Mouse (Mus musculus) forebrain, embryonic 16.5 days (tissue): ENCODE measurements around the gene Kif3b. TPM values are rescaled to one million over a fixed set of nuclear protein-coding genes. Genes with fewer than 3 reads are reported as not detected.
"Not testable (repeated sequence)": the region's sequence is repeated elsewhere in the genome, so short reads cannot be mapped to it uniquely, and the experiment has no call there.

Experiments used
- ATAC-seq: fragments of 200-750 bp; cut with Nextera tagmentation; 2 replicates; pipeline ENCODE4 v1.8.0; 2017; ENCODE audit warnings: mild to moderate bottlenecking, moderate library complexity
- H3K27ac ChIP-seq: fragments of 300-500 bp; sonication (generic); 2 replicates; pipeline ENCODE4 v1.5.1; 2014; ENCODE audit warnings: low read length, control low read depth
- H3K27me3 ChIP-seq: fragments of 300-500 bp; sonication (generic); replicated peaks from 2 replicates; pipeline ENCODE4 v1.6.1; 2014; ENCODE audit warnings: low read length; ENCODE audit not compliant: control insufficient read depth, insufficient read depth
- H3K36me3 ChIP-seq: fragments of 300-500 bp; sonication (generic); 2 replicates; pipeline ENCODE4 v1.6.1; 2014; ENCODE audit not compliant: control insufficient read depth, insufficient read depth
- H3K4me1 ChIP-seq: fragments of 300-500 bp; sonication (generic); replicated peaks from 2 replicates; pipeline ENCODE4 v1.6.1; 2014; ENCODE audit warnings: low read length; ENCODE audit not compliant: control insufficient read depth, insufficient read depth
- H3K4me2 ChIP-seq: fragments of 300-500 bp; sonication (generic); 2 replicates; pipeline ENCODE4 v1.6.1; 2014; ENCODE audit warnings: mild to moderate bottlenecking, low read length, control low read depth
- H3K4me3 ChIP-seq: fragments of 300-500 bp; sonication (generic); replicated peaks from 2 replicates; pipeline ENCODE4 v1.5.1; 2014; ENCODE audit warnings: mild to moderate bottlenecking, low read length, control low read depth
- H3K9ac ChIP-seq: fragments of 300-500 bp; sonication (generic); replicated peaks from 2 replicates; pipeline ENCODE4 v1.6.1; 2014; ENCODE audit warnings: low read depth, low read length, control low read depth
- H3K9me3 ChIP-seq: fragments of 300-500 bp; sonication (generic); 2 replicates; pipeline ENCODE4 v1.6.1; 2016; ENCODE audit warnings: low read length; ENCODE audit not compliant: control insufficient read depth
- WGBS: fragments of 180-500 bp; shearing (Covaris S2); extraction: QIAGEN DNeasy Blood & Tissue Kit; methylation state at CpG from one replicate; pipeline ENCODE4 v1.1.7; 2014; 5-methylcytosine and 5-hydroxymethylcytosine counted together
- polyA plus RNA-seq: library from polyadenylated mRNA; unstranded; fragments of >200 nt; fragmentation: Nextera tagmentation; extraction: Ambion mirVana; gene quantifications from 2 replicates; pipeline ENCODE4 v1.2.1, GENCODE M21; 2015

Gene Kif3b
- polyA plus RNA-seq, 1 experiment from 2014 or later, result 24.1 TPM

GRCm38 (mm10) chr2:153270231-153270915 lies 20.8 kb upstream of the Kif3b start:
- H3K9me3 ChIP-seq, H3K36me3 ChIP-seq, H3K9ac ChIP-seq, H3K27ac ChIP-seq, H3K4me2 ChIP-seq, H3K4me3 ChIP-seq, H3K4me1 ChIP-seq, ATAC-seq, H3K27me3 ChIP-seq: not testable (repeated sequence)
- WGBS, result 67% methylated on average over 8 of the region's 8 CpGs

- not testable (repeated sequence) for H3K4me3 ChIP-seq, ATAC-seq, H3K36me3 ChIP-seq, H3K27me3 ChIP-seq, H3K4me1 ChIP-seq, H3K4me2 ChIP-seq, H3K9ac ChIP-seq, H3K9me3 ChIP-seq, H3K27ac ChIP-seq
- WGBS, result 71% methylated on average over 6 of the region's 6 CpGs
Observed at GRCm38 (mm10) chr2:153274200-153274918, 16.9 kb upstream of the Kif3b start.

GRCm38 (mm10) chr2:153274919-153275247 lies 16.3 kb upstream of the Kif3b start:
- Histone ChIP-seq H3K36me3 (no peaks in the 10 kb centered on the region), H3K4me3 (no peak overlapping the region), H3K4me2 (no peak overlapping the region), H3K27me3 (no peaks in the 10 kb centered on the region), H3K4me1 (no peaks in the 10 kb centered on the region), H3K9ac (no peak overlapping the region), H3K27ac (no peak overlapping the region), H3K9me3 (peaks cover 2% of the 10 kb centered on the region; the same call in 1 of the 2 replicates)
- 85% methylated on average over 6 of the region's 6 CpGs for WGBS
- ATAC-seq, result no peak

GRCm38 (mm10) chr2:153275577-153275976 lies 15.6 kb upstream of the Kif3b start:
- not testable (repeated sequence) for H3K36me3 ChIP-seq, H3K27ac ChIP-seq, H3K4me1 ChIP-seq, H3K9ac ChIP-seq, H3K27me3 ChIP-seq, H3K4me3 ChIP-seq, H3K4me2 ChIP-seq, ATAC-seq, H3K9me3 ChIP-seq
- whole genome bisulfite sequencing, result 78% methylated on average over 3 of the region's 3 CpGs

- Histone ChIP-seq H3K27me3 (no peaks in the 10 kb centered on the region), H3K9ac (no peak overlapping the region), H3K4me3 (no peak overlapping the region), H3K9me3 (peaks cover 2% of the 10 kb centered on the region; the same call in 1 of the 2 replicates), H3K27ac (no peak overlapping the region), H3K4me1 (no peaks in the 10 kb centered on the region), H3K4me2 (no peak overlapping the region), H3K36me3 (no peaks in the 10 kb centered on the region)
- ATAC-seq, result no peak
- 88% methylated on average over 8 of the region's 8 CpGs for WGBS
Observed at GRCm38 (mm10) chr2:153276440-153276839, 14.8 kb upstream of the Kif3b start.

GRCm38 (mm10) chr2:153276846-153277245 lies 14.4 kb upstream of the Kif3b start:
- H3K4me3 ChIP-seq, H3K9ac ChIP-seq, H3K27ac ChIP-seq, H3K27me3 ChIP-seq, ATAC-seq, H3K4me1 ChIP-seq, H3K36me3 ChIP-seq, H3K9me3 ChIP-seq, H3K4me2 ChIP-seq: not testable (repeated sequence)
- WGBS, result 96% methylated on average over 5 of the region's 5 CpGs

- H3K27me3 ChIP-seq, result no peaks in the 10 kb centered on the region
- no peak for ATAC-seq
- no peaks in the 10 kb centered on the region for H3K4me1 ChIP-seq
- H3K36me3 ChIP-seq, result no peaks in the 10 kb centered on the region
- H3K9ac ChIP-seq, result no peak overlapping the region
- no peak overlapping the region for H3K4me2 ChIP-seq
- no peak overlapping the region for H3K27ac ChIP-seq
- no peak overlapping the region for H3K4me3 ChIP-seq
- peaks cover 2% of the 10 kb centered on the region; the same call in 1 of the 2 replicates for H3K9me3 ChIP-seq
- 89% methylated on average over 5 of the region's 5 CpGs for WGBS
Observed at GRCm38 (mm10) chr2:153278357-153278756, 12.9 kb upstream of the Kif3b start.

- Histone ChIP-seq H3K9me3 (no peaks in the 10 kb centered on the region), H3K4me1 (peaks cover 7% of the 10 kb centered on the region), H3K27ac (no peak overlapping the region), H3K9ac (no peak overlapping the region), H3K4me2 (no peak overlapping the region), H3K27me3 (no peaks in the 10 kb centered on the region), H3K4me3 (no peak overlapping the region), H3K36me3 (no peaks in the 10 kb centered on the region)
- ATAC-seq, result no peak
- WGBS, result 87% methylated on average over 6 of the region's 6 CpGs
Observed at GRCm38 (mm10) chr2:153283919-153284318, 7.3 kb upstream of the Kif3b start.

- ATAC-seq, result no peak
- H3K27ac ChIP-seq, result no peak overlapping the region
- no peak overlapping the region for H3K4me2 ChIP-seq
- H3K9me3 ChIP-seq, result no peaks in the 10 kb centered on the region
- H3K4me3 ChIP-seq, result no peak overlapping the region
- no peaks in the 10 kb centered on the region for H3K36me3 ChIP-seq
- H3K9ac ChIP-seq, result no peak overlapping the region
- WGBS, result 88% methylated on average over 4 of the region's 4 CpGs
- H3K27me3 ChIP-seq, result no peaks in the 10 kb centered on the region
- peaks cover 12% of the 10 kb centered on the region for H3K4me1 ChIP-seq
Observed at GRCm38 (mm10) chr2:153286524-153286923, 4.7 kb upstream of the Kif3b start.
